Mouse (Mus musculus) testis, postnatal 10 days (tissue): Measurements from ENCODE around the gene Myg1.

Source experiments
- DNase-seq: peaks from one replicate; pipeline ENCODE4 v3.0.0; 2021; ENCODE audit warnings: low spot score

The Myg1 gene

GRCm38 (mm10) chr15:102386640-102387039 lies 55.1 kb downstream of the Myg1 start:
- no peak for DNase-seq
